Mouse (Mus musculus): ENCODE measurements around the gene Slitrk6.

GRCm38 (mm10) chr14:110777546-110777945 is 22.6 kb upstream of the Slitrk6 start:
- TF ChIP-seq CTCF (IDR thresholded peaks at IDR 0.05; ENCODE audit: low read depth) (no peak), EP300 (IDR thresholded peaks at IDR 0.05; ENCODE audit: low read depth) (no peak)

Data from liver, postnatal 0 days (tissue).